Mouse (Mus musculus) myocyte (in vitro differentiated cells): ENCODE data around the gene Smtnl2. TPM values are rescaled to one million over a fixed set of nuclear protein-coding genes. Genes with fewer than 3 reads are reported as not detected.

ENCODE experiments used
- H3K27me3 ChIP-seq: one replicate; pipeline ENCODE4 v1.6.1; 2011; ENCODE audit not compliant: control insufficient read depth, insufficient read depth, insufficient read length
- H3K36me3 ChIP-seq: one replicate; pipeline ENCODE4 v1.6.1; 2011; ENCODE audit not compliant: control insufficient read depth, insufficient read depth
- H3K4me2 ChIP-seq: one replicate; pipeline ENCODE4 v1.6.1; 2011; ENCODE audit warnings: low read depth, control low read depth
- H3K4me3 ChIP-seq: one replicate; pipeline ENCODE4 v1.5.1; 2011; ENCODE audit warnings: mild to moderate bottlenecking, control low read depth, moderate library complexity
- H3K79me2 ChIP-seq: one replicate; pipeline ENCODE4 v1.6.1; 2011; ENCODE audit not compliant: control insufficient read depth, insufficient read depth
- H3ac ChIP-seq: one replicate; pipeline ENCODE4 v1.6.1; 2011; ENCODE audit not compliant: control insufficient read depth, insufficient read length
- CEBPB ChIP-seq: IDR thresholded peaks from 2 replicates; pipeline ENCODE4 v1.6.1; 2011; ENCODE audit warnings: mild to moderate bottlenecking, moderate library complexity; ENCODE audit not compliant: poor library complexity, insufficient read depth, severe bottlenecking
- E2F4 ChIP-seq: IDR thresholded peaks from one replicate; pipeline ENCODE4 v1.6.1; 2011; ENCODE audit warnings: mild to moderate bottlenecking, control low read depth, moderate library complexity; ENCODE audit not compliant: insufficient read depth
- MAX ChIP-seq: IDR thresholded peaks from one replicate; pipeline ENCODE4 v1.6.1; 2011; ENCODE audit warnings: low read depth, mild to moderate bottlenecking, control low read depth
- MYOD1 ChIP-seq, 3 experiments: IDR thresholded peaks; one replicate each; pipeline ENCODE4 v1.6.1; 2011; ENCODE audit warnings: control low read depth in 2 of 3, low read depth in 2 of 3, mild to moderate bottlenecking in 2 of 3, moderate library complexity in 1 of 3; ENCODE audit not compliant: insufficient read length in 2 of 3, control insufficient read depth in 1 of 3
- MYOG ChIP-seq, 3 experiments: IDR thresholded peaks; one replicate each; pipeline ENCODE4 v1.6.1; 2011; ENCODE audit warnings: control low read depth in 2 of 3, low read depth in 2 of 3, mild to moderate bottlenecking in 2 of 3; ENCODE audit not compliant: insufficient read length in 2 of 3, control insufficient read depth in 1 of 3, insufficient read depth in 1 of 3
- POLR2A ChIP-seq: IDR thresholded peaks from one replicate; pipeline ENCODE4 v1.6.1; 2011; ENCODE audit warnings: low read depth, mild to moderate bottlenecking, control low read depth, moderate library complexity; ENCODE audit not compliant: insufficient read length
- POLR2AphosphoS2 ChIP-seq: IDR thresholded peaks from one replicate; pipeline ENCODE4 v1.6.1; 2011; ENCODE audit warnings: low read depth, control low read depth; ENCODE audit not compliant: insufficient read length
- REST ChIP-seq: IDR thresholded peaks from one replicate; pipeline ENCODE4 v1.6.1; 2011; ENCODE audit warnings: mild to moderate bottlenecking, control low read depth, moderate library complexity; ENCODE audit not compliant: insufficient read depth, insufficient read length
- SRF ChIP-seq: IDR thresholded peaks from one replicate; pipeline ENCODE4 v1.6.1; 2011; ENCODE audit warnings: low read depth; ENCODE audit not compliant: control insufficient read depth, insufficient read length
- TCF12 ChIP-seq: IDR thresholded peaks from one replicate; pipeline ENCODE4 v1.6.1; 2011; ENCODE audit warnings: mild to moderate bottlenecking, control low read depth; ENCODE audit not compliant: poor library complexity, insufficient read depth, severe bottlenecking
- TCF3 ChIP-seq: IDR thresholded peaks from one replicate; pipeline ENCODE4 v1.6.1; 2011; ENCODE audit warnings: low read depth, control low read depth; ENCODE audit not compliant: insufficient read length
- USF1 ChIP-seq: IDR thresholded peaks from one replicate; pipeline ENCODE4 v1.6.1; 2011; ENCODE audit warnings: low read depth, mild to moderate bottlenecking, control low read depth, moderate library complexity
- polyA plus RNA-seq: library from polyadenylated mRNA; unstranded; fragments of >200 nt; fragmentation: generic; extraction: Trizol; gene quantifications from one replicate; pipeline ENCODE4 v1.2.1, GENCODE M21; 2012; ENCODE audit warnings: missing spikeins

Smtnl2 gene
- polyA plus RNA-seq, 1 experiment = 2.0 TPM

GRCm38 (mm10) chr11:72361385-72362346 lies 49.8 kb downstream of the Smtnl2 start:
- Histone ChIP-seq H3ac (no peak overlapping the region), H3K4me2 (no peak overlapping the region), H3K27me3 (peaks cover 19% of the 10 kb centered on the region), H3K36me3 (no peaks in the 10 kb centered on the region), H3K79me2 (no peaks in the 10 kb centered on the region), H3K4me3 (no peak overlapping the region)
- TF ChIP-seq TCF3 = no peak
- no peak for TF ChIP-seq E2F4
- TF ChIP-seq POLR2AphosphoS2 = no peak
- TF ChIP-seq SRF = no peak
- TF ChIP-seq TCF12 = no peak
- TF ChIP-seq USF1 = no peak
- no peak for TF ChIP-seq REST
- TF ChIP-seq MAX = no peak
- no peak for TF ChIP-seq MYOG (IDR thresholded peaks at IDR 0.05; ENCODE audit: control insufficient read depth in 1 of 3, insufficient read depth in 1 of 3, insufficient read length in 2 of 3, low read depth in 2 of 3)
- TF ChIP-seq POLR2A = no peak
- TF ChIP-seq CEBPB = no peak
- TF ChIP-seq MYOD1 (IDR thresholded peaks at IDR 0.05; ENCODE audit: control insufficient read depth in 1 of 3, insufficient read length in 2 of 3, low read depth in 2 of 3) = no peak

GRCm38 (mm10) chr11:72354971-72355728 lies 56.4 kb downstream of the Smtnl2 start:
- Histone ChIP-seq H3K36me3 (no peaks in the 10 kb centered on the region), H3ac (no peak overlapping the region), H3K4me2 (no peak overlapping the region), H3K4me3 (no peak overlapping the region), H3K27me3 (peaks cover 9% of the 10 kb centered on the region), H3K79me2 (no peaks in the 10 kb centered on the region)
- TF ChIP-seq SRF = peak; percentile 37
- TF ChIP-seq TCF12 = no peak
- no peak for TF ChIP-seq POLR2AphosphoS2

GRCm38 (mm10) chr11:72353186-72353585 lies 58.3 kb downstream of the Smtnl2 start:
- H3K4me2 ChIP-seq = no peak overlapping the region
- no peaks in the 10 kb centered on the region for H3K79me2 ChIP-seq
- peaks cover 9% of the 10 kb centered on the region for H3K27me3 ChIP-seq
- H3K4me3 ChIP-seq = no peak overlapping the region
- no peak overlapping the region for H3ac ChIP-seq
- H3K36me3 ChIP-seq = no peaks in the 10 kb centered on the region
- TF ChIP-seq MAX = no peak
- no peak for TF ChIP-seq POLR2A
- no peak for TF ChIP-seq MYOG (IDR thresholded peaks at IDR 0.05; ENCODE audit: control insufficient read depth in 1 of 3, insufficient read depth in 1 of 3, insufficient read length in 2 of 3, low read depth in 2 of 3)
- TF ChIP-seq CEBPB = no peak
- no peak for TF ChIP-seq TCF3
- TF ChIP-seq MYOD1 (IDR thresholded peaks at IDR 0.05; ENCODE audit: control insufficient read depth in 1 of 3, insufficient read length in 2 of 3, low read depth in 2 of 3) = no peak
- TF ChIP-seq POLR2AphosphoS2 = no peak

- Histone ChIP-seq H3K4me2 (no peak overlapping the region), H3ac (no peak overlapping the region), H3K79me2 (no peaks in the 10 kb centered on the region), H3K36me3 (no peaks in the 10 kb centered on the region), H3K27me3 (peaks cover 9% of the 10 kb centered on the region), H3K4me3 (no peak overlapping the region)
- TF ChIP-seq MYOG (IDR thresholded peaks at IDR 0.05; ENCODE audit: control insufficient read depth in 1 of 3, insufficient read depth in 1 of 3, insufficient read length in 2 of 3, low read depth in 2 of 3) (no peak), TCF3 (no peak), TCF12 (no peak), REST (no peak), SRF (no peak), CEBPB (no peak), USF1 (no peak), POLR2AphosphoS2 (no peak), MAX (no peak), POLR2A (no peak), E2F4 (no peak), MYOD1 (IDR thresholded peaks at IDR 0.05; ENCODE audit: control insufficient read depth in 1 of 3, insufficient read length in 2 of 3, low read depth in 2 of 3) (no peak)
Observed at GRCm38 (mm10) chr11:72352272-72352671, 59.2 kb downstream of the Smtnl2 start.

GRCm38 (mm10) chr11:72349652-72350051 lies 61.9 kb downstream of the Smtnl2 start:
- H3K4me3 ChIP-seq = no peak overlapping the region
- TF ChIP-seq POLR2AphosphoS2 = no peak
- TF ChIP-seq POLR2A = no peak
- no peak for TF ChIP-seq MAX
- TF ChIP-seq MYOG (IDR thresholded peaks at IDR 0.05; ENCODE audit: control insufficient read depth in 1 of 3, insufficient read depth in 1 of 3, insufficient read length in 2 of 3, low read depth in 2 of 3) = no peak
- TF ChIP-seq USF1 = no peak
- TF ChIP-seq E2F4 = no peak
- TF ChIP-seq REST = no peak
- TF ChIP-seq CEBPB = no peak
- no peak for TF ChIP-seq SRF
- no peak for TF ChIP-seq TCF12
- no peak for TF ChIP-seq MYOD1 (IDR thresholded peaks at IDR 0.05; ENCODE audit: control insufficient read depth in 1 of 3, insufficient read length in 2 of 3, low read depth in 2 of 3)
- TF ChIP-seq TCF3 = no peak
- H3K36me3 ChIP-seq = no peaks in the 10 kb centered on the region
- peak overlapping the region; percentile 32 for H3K4me2 ChIP-seq
- no peaks in the 10 kb centered on the region for H3K79me2 ChIP-seq
- no peak overlapping the region for H3ac ChIP-seq
- H3K27me3 ChIP-seq = no peaks in the 10 kb centered on the region
